Mouse (Mus musculus) spleen, adult 2 months (tissue): ENCODE results near the gene Gfod1.

Source experiments
- CTCF ChIP-seq: fragments of 200-500 bp; IDR thresholded peaks from 2 replicates; pipeline ENCODE4 v1.5.1; 2011; ENCODE audit warnings: mild to moderate bottlenecking, inconsistent platforms; ENCODE audit not compliant: insufficient read depth, insufficient read length, insufficient replicate concordance; ENCODE audit errors: extremely low read depth
- POLR2A ChIP-seq: fragments of 200-500 bp; IDR thresholded peaks from 2 replicates; pipeline ENCODE4 v1.6.1; 2011; ENCODE audit warnings: low read depth, low read length, inconsistent platforms

- no peak for TF ChIP-seq CTCF
- TF ChIP-seq POLR2A = no peak
These were observed 106.8 kb downstream of the Gfod1 start for GRCm38 (mm10) chr13:43197187-43197586.
